11 mouse cellular contexts compared by ENCODE assay signal in genomic region chr2:7270051-7270450, GRCm38 (mm10).
A peak's percentile ranks its signal among the peaks of the same experiment; 100 is the strongest.
DNase-seq lines count a peak whose midpoint lies in the region; ATAC-seq and TF ChIP-seq lines count a peak whose summit lies in the region.
"Had no signal": no experiment of that assay in that cellular context is flagged by ENCODE, and none has a peak within 500 bp of the region (broad histone marks: within the 10 kb centered on the region; RNA-seq: fewer than 3 reads in every experiment).

No protein-coding gene starts in this region.

- TF ChIP-seq EP300 in lung, postnatal 0 days (IDR thresholded peaks at IDR 0.05) = no peak

- TF ChIP-seq POLR2A in thymus, adult 2 months (IDR thresholded peaks at IDR 0.05; ENCODE audit: control insufficient read depth, extremely low read depth, insufficient read depth, low read length, poor library complexity) = no peak

- H3K27ac ChIP-seq in lung, postnatal 0 days (ENCODE audit: low read length) = no peak overlapping the region
- 0 out of 2 replicates have a peak overlapping the region, but pooled peaks have one; percentile 4 for H3K27ac ChIP-seq in thymus, adult 2 months (ENCODE audit: control insufficient read depth, insufficient read depth, low read length)
- H3K27ac ChIP-seq: heart, adult 2 months; macrophage; stomach, embryonic 15.5 days had no signal

- no peak for TF ChIP-seq CTCF in lung, postnatal 0 days (IDR thresholded peaks at IDR 0.05)
- TF ChIP-seq CTCF in thymus, adult 2 months (IDR thresholded peaks at IDR 0.05; ENCODE audit: borderline replicate concordance, control insufficient read depth, extremely low read depth, insufficient read depth, low read length, poor library complexity) = no peak

- no peaks in the 10 kb centered on the region for H3K36me3 ChIP-seq in lung, postnatal 0 days (ENCODE audit: insufficient read depth, low read length)
- H3K36me3 ChIP-seq in thymus, adult 2 months (ENCODE audit: control insufficient read depth, insufficient read depth, low read length) = no peaks in the 10 kb centered on the region
- H3K36me3 ChIP-seq: stomach, embryonic 15.5 days had no signal

- peak; percentile 13 to 20 for DNase-seq in heart, adult 18-20 months
- DNase-seq in heart, adult 8-10 months (ENCODE audit: low spot score) = no peak
- peak; percentile 31 for DNase-seq in heart, postnatal 4 days
- DNase-seq in lung, postnatal 0 days (ENCODE audit: low spot score) = peak; percentile 24
- peak; percentile 32 for DNase-seq in thymus, adult 2 months
- DNase-seq in kidney, adult 11 months = no peak
- no peak for DNase-seq in cerebellum, adult 11-12 months
- DNase-seq in urinary bladder, postnatal 25 days (ENCODE audit: low spot score) = no peak

- no peak overlapping the region for H3K4me3 ChIP-seq in lung, postnatal 0 days (ENCODE audit: low read depth, low read length)
- H3K4me3 ChIP-seq in thymus, adult 2 months (ENCODE audit: control insufficient read depth, insufficient read depth, low read length) = no peak overlapping the region
- H3K4me3 ChIP-seq: heart, adult 2 months; stomach, embryonic 15.5 days had no signal

- ATAC-seq in lung, postnatal 0 days = peak; percentile 56

- H3K9ac ChIP-seq in lung, postnatal 0 days (replicated peaks; ENCODE audit: low read depth) = no peak overlapping the region
- H3K9ac ChIP-seq: stomach, embryonic 15.5 days had no signal

- 47% methylated on average over 7 of the region's 7 CpGs for WGBS in lung, postnatal 0 days
- WGBS in thymus, adult 2 months = 37% methylated on average over 7 of the region's 7 CpGs

- H3K9me3 ChIP-seq in lung, postnatal 0 days (ENCODE audit: low read length) = no peaks in the 10 kb centered on the region
- H3K9me3 ChIP-seq: stomach, embryonic 15.5 days had no signal

- peak overlapping the region; percentile 27; the same call in 1 of the 2 replicates for H3K4me2 ChIP-seq in lung, postnatal 0 days (replicated peaks; ENCODE audit: low read depth, low read length)
- H3K4me2 ChIP-seq: stomach, embryonic 15.5 days had no signal

- no peaks in the 10 kb centered on the region for H3K27me3 ChIP-seq in lung, postnatal 0 days (replicated peaks; ENCODE audit: insufficient read depth, low read length)
- no peaks in the 10 kb centered on the region for H3K27me3 ChIP-seq in thymus, adult 2 months (ENCODE audit: control insufficient read depth, insufficient read depth, low read length)
- H3K27me3 ChIP-seq: stomach, embryonic 15.5 days had no signal

- H3K4me1 ChIP-seq in lung, postnatal 0 days (ENCODE audit: insufficient read depth, low read depth, low read length) = no peaks in the 10 kb centered on the region
- peaks cover 3% of the 10 kb centered on the region; the same call in 1 of the 2 replicates for H3K4me1 ChIP-seq in thymus, adult 2 months (replicated peaks; ENCODE audit: control insufficient read depth, insufficient read depth, low read length)
- H3K4me1 ChIP-seq: stomach, embryonic 15.5 days had no signal

Comparison
In these comparisons a context has a peak if more than half of its experiments do, and no peak if none do; other contexts are left out.
1. DNase-seq: peak in heart, adult 18-20 months (2 of 2), heart, postnatal 4 days (single experiment), lung, postnatal 0 days (single experiment) and thymus, adult 2 months (single experiment); none in heart, adult 8-10 months (single experiment), kidney, adult 11 months (single experiment), cerebellum, adult 11-12 months (single experiment) and urinary bladder, postnatal 25 days (single experiment).